Mouse (Mus musculus): ENCODE measurements at regions not wholly inside any gene's neighbourhood (a gene's known extent, or its start where the extent isn't known, plus 50 kb on each side); places are given as distances from the start of the nearest gene placed in this dataset.

DNA sequence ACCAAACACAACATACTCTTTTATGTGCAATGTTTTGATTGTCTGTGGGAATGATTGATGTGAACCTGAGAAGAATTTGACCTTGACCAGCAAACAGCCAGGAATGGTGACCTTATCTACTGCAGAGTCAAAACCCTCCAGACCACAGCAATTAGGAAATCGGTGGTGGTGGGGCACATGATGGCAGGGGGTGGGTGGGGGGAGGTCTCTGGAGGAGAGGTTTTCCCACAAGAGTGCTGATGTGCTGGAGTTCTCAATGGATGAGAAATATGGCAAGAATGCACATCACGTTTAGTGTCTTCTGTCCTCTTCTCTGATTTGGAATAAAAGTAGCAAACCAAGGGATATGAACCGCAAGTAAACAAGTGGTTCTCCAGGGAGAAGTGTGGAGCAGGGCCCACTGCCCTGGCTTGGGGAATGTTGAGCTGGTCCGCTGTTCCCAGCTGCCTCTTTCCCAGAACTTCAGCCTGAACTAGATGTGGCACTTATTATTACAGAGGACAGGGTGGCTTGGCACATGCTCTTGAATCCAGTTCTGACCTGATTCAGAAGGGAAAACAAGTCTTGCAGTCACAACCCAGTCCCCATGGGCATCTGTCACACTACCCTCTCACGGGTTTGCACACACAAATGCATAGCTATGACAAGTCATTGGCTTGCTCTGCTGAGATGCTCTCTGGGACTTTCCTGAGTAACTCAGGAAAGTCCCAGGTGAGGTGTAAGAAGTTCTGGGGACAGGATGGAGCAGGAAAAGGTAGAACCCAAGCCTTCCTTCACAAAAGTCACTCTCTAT is 170.9 kb upstream of the Gmds start:
- H3K4me3 ChIP-seq (ENCODE audit: low read depth, low read length) = no peak overlapping the region
- no peaks in the 10 kb centered on the region for H3K36me3 ChIP-seq (ENCODE audit: insufficient read depth)
- ATAC-seq (no peak), DNase-seq (no peak)
- no peak for TF ChIP-seq CTCF (IDR thresholded peaks at IDR 0.05; ENCODE audit: low read depth)
- H3K4me2 ChIP-seq (ENCODE audit: low read depth) = no peak overlapping the region
- no peak overlapping the region for H3K27ac ChIP-seq (ENCODE audit: low read depth, low read length)
- H3K4me1 ChIP-seq (ENCODE audit: insufficient read depth) = no peaks in the 10 kb centered on the region
- 82% methylated on average over 5 of the region's 5 CpGs for WGBS
- no peaks in the 10 kb centered on the region for H3K27me3 ChIP-seq (ENCODE audit: insufficient read depth, low read length)
- H3K9ac ChIP-seq = no peak overlapping the region
- H3K9me3 ChIP-seq (ENCODE audit: low read length) = no peaks in the 10 kb centered on the region

DNA sequence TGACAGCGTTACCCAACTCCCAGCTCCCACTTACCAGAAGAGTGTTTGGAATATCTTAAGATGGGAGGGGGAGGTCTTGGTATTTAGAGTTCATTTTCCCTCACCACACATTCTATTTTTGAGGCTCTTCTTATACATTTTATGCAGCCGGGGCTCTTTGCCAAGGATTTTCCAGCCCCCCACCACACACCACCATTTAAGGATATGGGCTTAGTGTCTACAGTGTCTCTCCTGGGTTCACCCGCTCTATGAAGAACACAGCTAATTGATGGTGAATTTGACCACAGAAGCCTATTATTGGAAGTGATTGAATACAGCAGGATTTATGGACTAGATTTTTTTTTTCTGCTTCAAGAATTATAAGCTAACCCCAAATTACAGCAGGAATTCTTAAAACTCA is 169.9 kb upstream of the Gmds start:
- no peak overlapping the region for H3K4me2 ChIP-seq (ENCODE audit: low read depth)
- no peaks in the 10 kb centered on the region for H3K9me3 ChIP-seq (ENCODE audit: low read length)
- WGBS = 90% methylated on average over 3 of the region's 3 CpGs
- no peaks in the 10 kb centered on the region for H3K36me3 ChIP-seq (ENCODE audit: insufficient read depth)
- DNase-seq (no peak), ATAC-seq (no peak)
- no peak overlapping the region for H3K4me3 ChIP-seq (ENCODE audit: low read depth, low read length)
- H3K27me3 ChIP-seq (ENCODE audit: insufficient read depth, low read length) = no peaks in the 10 kb centered on the region
- H3K9ac ChIP-seq = no peak overlapping the region
- H3K4me1 ChIP-seq (ENCODE audit: insufficient read depth) = no peaks in the 10 kb centered on the region
- no peak for TF ChIP-seq CTCF (IDR thresholded peaks at IDR 0.05; ENCODE audit: low read depth)
- H3K27ac ChIP-seq (ENCODE audit: low read depth, low read length) = no peak overlapping the region

DNA sequence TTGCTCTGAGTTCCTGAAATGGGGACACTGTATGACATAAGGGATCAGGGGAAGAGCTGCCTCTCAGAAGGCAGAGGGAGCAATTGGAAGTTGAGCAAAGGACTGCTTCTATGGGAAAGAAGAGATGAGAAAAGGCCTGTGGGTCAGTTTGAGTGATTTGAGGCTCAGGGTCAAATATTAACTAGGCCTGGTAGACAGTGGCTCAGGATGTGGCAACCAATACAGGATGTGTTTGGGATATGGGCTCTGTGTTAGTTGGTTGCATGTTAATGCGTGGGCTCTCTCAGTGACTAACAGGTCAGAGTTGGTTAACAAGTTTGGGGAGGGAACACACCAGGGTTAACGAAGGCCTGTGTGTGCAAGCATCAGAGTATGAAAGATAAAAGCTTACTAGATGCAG is 169.3 kb upstream of the Gmds start:
- H3K36me3 ChIP-seq (ENCODE audit: insufficient read depth) = no peaks in the 10 kb centered on the region
- no peak overlapping the region for H3K27ac ChIP-seq (ENCODE audit: low read depth, low read length)
- DNase-seq (no peak), ATAC-seq (no peak)
- no peak overlapping the region for H3K4me3 ChIP-seq (ENCODE audit: low read depth, low read length)
- WGBS = 80% methylated on average over 2 of the region's 2 CpGs
- no peak overlapping the region for H3K9ac ChIP-seq
- no peaks in the 10 kb centered on the region for H3K4me1 ChIP-seq (ENCODE audit: insufficient read depth)
- TF ChIP-seq CTCF (IDR thresholded peaks at IDR 0.05; ENCODE audit: low read depth) = no peak
- no peak overlapping the region for H3K4me2 ChIP-seq (ENCODE audit: low read depth)
- no peaks in the 10 kb centered on the region for H3K27me3 ChIP-seq (ENCODE audit: insufficient read depth, low read length)
- H3K9me3 ChIP-seq (ENCODE audit: low read length) = no peaks in the 10 kb centered on the region

DNA sequence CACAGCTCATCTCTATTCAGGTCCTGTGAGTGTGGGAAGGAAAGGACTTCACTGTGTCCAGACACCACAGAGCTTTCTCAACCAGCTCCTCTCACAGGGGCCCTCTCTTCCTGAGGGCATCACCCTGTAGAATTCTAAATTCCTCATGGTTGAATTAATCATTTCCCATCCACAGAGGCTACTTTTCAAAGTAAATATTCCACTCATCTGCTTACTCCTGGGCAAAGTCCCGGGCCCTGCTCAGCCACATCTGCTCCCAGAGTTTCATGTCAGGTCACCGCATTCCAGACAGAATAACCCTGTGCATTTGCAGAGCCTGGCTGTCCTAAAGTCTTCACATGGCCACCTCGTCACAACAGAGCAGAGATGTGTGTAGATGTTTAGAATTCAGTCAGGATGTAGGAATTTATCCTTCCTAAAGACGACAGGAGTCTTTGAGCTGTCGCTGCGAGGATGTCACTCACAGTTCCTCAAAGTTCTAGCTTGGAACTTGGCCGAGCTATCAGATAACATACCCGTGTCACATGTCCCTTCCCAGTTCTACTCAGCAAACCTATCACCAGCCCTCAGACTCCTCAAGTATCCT is 159.8 kb upstream of the Gmds start:
- 83% methylated on average over 8 of the region's 8 CpGs for WGBS
- no peaks in the 10 kb centered on the region for H3K9me3 ChIP-seq (ENCODE audit: low read length)
- DNase-seq = no peak
- no peak overlapping the region for H3K4me2 ChIP-seq (ENCODE audit: low read depth)
- H3K4me3 ChIP-seq (ENCODE audit: low read depth, low read length) = no peak overlapping the region
- H3K27ac ChIP-seq (ENCODE audit: low read depth, low read length) = no peak overlapping the region
- no peaks in the 10 kb centered on the region for H3K4me1 ChIP-seq (ENCODE audit: insufficient read depth)
- no peak overlapping the region for H3K9ac ChIP-seq
- no peak for TF ChIP-seq CTCF (IDR thresholded peaks at IDR 0.05; ENCODE audit: low read depth)
- no peaks in the 10 kb centered on the region for H3K27me3 ChIP-seq (ENCODE audit: insufficient read depth, low read length)
- H3K36me3 ChIP-seq (ENCODE audit: insufficient read depth) = no peaks in the 10 kb centered on the region
- no peak for ATAC-seq

DNA sequence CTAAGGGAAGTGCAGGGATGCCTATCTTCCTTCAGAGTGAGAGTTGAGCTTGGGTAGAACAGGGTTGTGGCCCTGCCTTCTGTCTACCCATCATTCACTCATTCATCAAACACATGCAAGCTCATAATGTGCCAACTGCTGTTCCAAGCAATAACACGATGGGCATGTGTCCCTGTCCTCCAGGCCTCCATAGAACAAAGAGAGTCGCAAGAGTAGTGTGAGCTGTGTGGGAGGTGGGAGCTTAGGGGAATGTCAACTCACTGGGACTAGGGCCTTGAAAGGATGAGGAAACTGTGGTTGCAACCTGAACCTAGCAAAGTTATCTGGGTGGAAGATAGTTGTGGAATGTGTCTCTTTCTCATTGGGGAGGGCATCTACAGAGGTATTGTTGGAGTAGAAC is 157.7 kb upstream of the Gmds start:
- ATAC-seq (no peak), DNase-seq (no peak)
- Histone ChIP-seq H3K36me3 (ENCODE audit: insufficient read depth) (no peaks in the 10 kb centered on the region), H3K4me3 (ENCODE audit: low read depth, low read length) (no peak overlapping the region), H3K27me3 (ENCODE audit: insufficient read depth, low read length) (no peaks in the 10 kb centered on the region), H3K4me1 (ENCODE audit: insufficient read depth) (0 out of 2 replicates have a peak, but pooled peaks cover 3% of the 10 kb centered on the region), H3K4me2 (ENCODE audit: low read depth) (no peak overlapping the region), H3K27ac (ENCODE audit: low read depth, low read length) (no peak overlapping the region), H3K9ac (no peak overlapping the region), H3K9me3 (ENCODE audit: low read length) (no peaks in the 10 kb centered on the region)
- WGBS = 88% methylated on average over 2 of the region's 2 CpGs
- no peak for TF ChIP-seq CTCF (IDR thresholded peaks at IDR 0.05; ENCODE audit: low read depth)

DNA sequence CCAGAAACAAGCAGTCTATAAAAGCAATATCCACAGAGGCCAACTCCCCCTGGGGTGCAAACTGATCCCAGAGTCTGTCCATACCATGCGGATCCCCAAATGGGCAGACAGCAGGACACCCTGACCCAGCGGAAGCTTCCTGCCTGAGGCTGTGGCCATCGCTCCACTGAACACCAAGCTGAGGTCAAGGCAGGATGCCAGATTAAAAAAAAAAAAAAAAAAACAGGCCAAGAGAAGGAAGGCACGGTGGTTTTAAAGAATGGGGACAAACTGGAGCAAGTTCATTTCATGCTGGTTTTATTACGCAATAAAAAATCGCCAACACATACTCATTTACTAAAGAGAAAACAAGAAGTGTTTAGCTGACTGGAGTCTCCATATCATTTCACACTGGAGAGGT is 156.5 kb upstream of the Gmds start:
- Histone ChIP-seq H3K4me2 (ENCODE audit: low read depth) (no peak overlapping the region), H3K27ac (ENCODE audit: low read depth, low read length) (no peak overlapping the region), H3K27me3 (ENCODE audit: insufficient read depth, low read length) (no peaks in the 10 kb centered on the region), H3K4me1 (ENCODE audit: insufficient read depth) (0 out of 2 replicates have a peak, but pooled peaks cover 3% of the 10 kb centered on the region), H3K9me3 (ENCODE audit: low read length) (no peaks in the 10 kb centered on the region), H3K9ac (no peak overlapping the region), H3K4me3 (ENCODE audit: low read depth, low read length) (no peak overlapping the region), H3K36me3 (ENCODE audit: insufficient read depth) (no peaks in the 10 kb centered on the region)
- ATAC-seq (no peak), DNase-seq (no peak)
- 72% methylated on average over 6 of the region's 6 CpGs for WGBS
- no peak for TF ChIP-seq CTCF (IDR thresholded peaks at IDR 0.05; ENCODE audit: low read depth)

DNA sequence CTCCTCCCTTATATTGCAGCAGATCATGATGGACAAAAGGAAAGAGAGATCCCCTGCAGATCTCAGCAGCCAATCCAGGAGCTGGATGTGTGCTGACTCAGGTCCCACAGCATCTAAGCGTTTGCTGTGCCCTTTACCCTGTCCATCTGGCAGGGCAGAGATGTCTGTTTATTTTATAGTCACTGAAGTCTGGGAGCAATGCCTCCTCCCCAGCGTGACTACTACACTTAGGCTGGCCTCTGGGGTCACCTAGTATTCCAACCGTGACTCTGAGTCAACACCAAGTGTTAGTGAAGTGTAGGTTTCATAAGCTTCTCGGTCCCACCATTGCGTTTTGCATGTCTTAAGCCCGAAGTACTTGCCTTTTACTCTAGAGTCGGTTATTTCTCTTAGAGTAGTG is 155.3 kb upstream of the Gmds start:
- no peak for TF ChIP-seq CTCF (IDR thresholded peaks at IDR 0.05; ENCODE audit: low read depth)
- 83% methylated on average over 7 of the region's 7 CpGs for WGBS
- H3K4me1 ChIP-seq (ENCODE audit: insufficient read depth) = 0 out of 2 replicates have a peak, but pooled peaks cover 3% of the 10 kb centered on the region
- DNase-seq = no peak
- H3K9me3 ChIP-seq (ENCODE audit: low read length) = no peaks in the 10 kb centered on the region
- H3K9ac ChIP-seq = no peak overlapping the region
- H3K36me3 ChIP-seq (ENCODE audit: insufficient read depth) = no peaks in the 10 kb centered on the region
- no peaks in the 10 kb centered on the region for H3K27me3 ChIP-seq (ENCODE audit: insufficient read depth, low read length)
- no peak overlapping the region for H3K27ac ChIP-seq (ENCODE audit: low read depth, low read length)
- H3K4me3 ChIP-seq (ENCODE audit: low read depth, low read length) = no peak overlapping the region
- ATAC-seq = no peak
- H3K4me2 ChIP-seq (ENCODE audit: low read depth) = no peak overlapping the region

Data from forebrain, postnatal 0 days (tissue).